Mouse (Mus musculus) forebrain, embryonic 13.5 days (tissue): ENCODE data around the gene Pmf1. TPM values are rescaled to one million over a fixed set of nuclear protein-coding genes. Genes with fewer than 3 reads are reported as not detected.

Experiments
- ATAC-seq: fragments of 200-750 bp; cut with Nextera tagmentation; 2 replicates; pipeline ENCODE4 v1.8.0; 2017
- H3K27ac ChIP-seq: fragments of 300-500 bp; sonication (generic); 2 replicates; pipeline ENCODE4 v1.5.1; 2015; ENCODE audit warnings: inconsistent platforms, mild to moderate bottlenecking, moderate library complexity
- H3K27me3 ChIP-seq: fragments of 300-500 bp; sonication (generic); 2 replicates; pipeline ENCODE4 v1.6.1; 2015; ENCODE audit warnings: mild to moderate bottlenecking, inconsistent platforms
- H3K36me3 ChIP-seq: fragments of 300-500 bp; sonication (generic); 2 replicates; pipeline ENCODE4 v1.6.1; 2015; ENCODE audit warnings: mild to moderate bottlenecking, inconsistent platforms; ENCODE audit not compliant: poor library complexity, severe bottlenecking
- H3K4me1 ChIP-seq: fragments of 300-500 bp; sonication (generic); 2 replicates; pipeline ENCODE4 v1.6.1; 2015; ENCODE audit warnings: inconsistent platforms
- H3K4me2 ChIP-seq: fragments of 300-500 bp; sonication (generic); 2 replicates; pipeline ENCODE4 v1.6.1; 2015; ENCODE audit warnings: inconsistent platforms, mild to moderate bottlenecking, moderate library complexity
- H3K4me3 ChIP-seq: fragments of 300-500 bp; sonication (generic); 2 replicates; pipeline ENCODE4 v1.5.1; 2015; ENCODE audit warnings: mild to moderate bottlenecking, inconsistent platforms
- H3K9ac ChIP-seq: fragments of 300-500 bp; sonication (generic); 2 replicates; pipeline ENCODE4 v1.6.1; 2015; ENCODE audit warnings: mild to moderate bottlenecking, inconsistent platforms
- H3K9me3 ChIP-seq: fragments of 300-500 bp; sonication (generic); replicated peaks from 2 replicates; pipeline ENCODE4 v1.6.1; 2016; ENCODE audit warnings: inconsistent platforms
- WGBS: fragments of 180-500 bp; shearing (Covaris S2); methylation state at CpG from one replicate; pipeline ENCODE4 v1.1.7; 2015; 5-methylcytosine and 5-hydroxymethylcytosine counted together
- polyA plus RNA-seq: library from polyadenylated mRNA; unstranded; fragments of >200 nt; fragmentation: Nextera tagmentation; extraction: Ambion mirVana; gene quantifications from 2 replicates; pipeline ENCODE4 v1.2.1, GENCODE M21; 2015

Pmf1 gene
- 107 TPM in 2 replicates for polyA plus RNA-seq

- Histone ChIP-seq H3K9ac (peak within 1 kb of the TSS; percentile 93), H3K4me2 (peak within 1 kb of the TSS; percentile 65), H3K4me3 (peak within 1 kb of the TSS; percentile 71), H3K36me3 (peaks cover 38% of the 10 kb centered on the region), H3K27me3 (no peaks in the 10 kb centered on the region), H3K9me3 (no peaks in the 10 kb centered on the region), H3K27ac (peak within 1 kb of the TSS; percentile 92), H3K4me1 (peaks cover 30% of the 10 kb centered on the region)
- WGBS: under 1% methylated on average over 54 of the region's 54 CpGs
- peak; percentile 94 for ATAC-seq
Measured at GRCm38 (mm10) chr3:88409741-88410644, at the start of gene Pmf1. TSS of gene Pmf1 (minus strand) at chr3:88410331.

- Histone ChIP-seq H3K27me3 (no peaks in the 10 kb centered on the region; the same call in 1 of the 2 replicates), H3K27ac (peak overlapping the region; percentile 72), H3K9ac (peak overlapping the region; percentile 69), H3K4me1 (peaks cover 43% of the 10 kb centered on the region), H3K4me2 (peak overlapping the region; percentile 66), H3K9me3 (no peaks in the 10 kb centered on the region), H3K4me3 (peak overlapping the region; percentile 48), H3K36me3 (no peaks in the 10 kb centered on the region)
- ATAC-seq: peak; percentile 86
- under 1% methylated on average over 14 of the region's 14 CpGs for WGBS
Measured at GRCm38 (mm10) chr3:88458778-88459219, 48.7 kb upstream of the Pmf1 start.

- no peak for ATAC-seq
- no peaks in the 10 kb centered on the region for H3K9me3 ChIP-seq
- H3K27ac ChIP-seq: no peak overlapping the region
- H3K4me1 ChIP-seq: peaks cover 43% of the 10 kb centered on the region
- no peaks in the 10 kb centered on the region; the same call in 1 of the 2 replicates for H3K27me3 ChIP-seq
- 72% methylated on average over 7 of the region's 7 CpGs for WGBS
- peaks cover 9% of the 10 kb centered on the region; the same call in 1 of the 2 replicates for H3K36me3 ChIP-seq
- peak overlapping the region; percentile 69 for H3K9ac ChIP-seq
- peak overlapping the region; percentile 66 for H3K4me2 ChIP-seq
- peak overlapping the region; percentile 48 for H3K4me3 ChIP-seq
Measured at GRCm38 (mm10) chr3:88456746-88457532, 46.8 kb upstream of the Pmf1 start.

GRCm38 (mm10) chr3:88456313-88456712 is 46.2 kb upstream of the Pmf1 start:
- WGBS: 94% methylated on average over 8 of the region's 8 CpGs
- H3K9ac ChIP-seq: no peak overlapping the region
- H3K4me1 ChIP-seq: peaks cover 40% of the 10 kb centered on the region
- no peak for ATAC-seq
- no peaks in the 10 kb centered on the region for H3K9me3 ChIP-seq
- H3K27ac ChIP-seq: no peak overlapping the region
- no peak overlapping the region for H3K4me2 ChIP-seq
- peaks cover 11% of the 10 kb centered on the region; the same call in 1 of the 2 replicates for H3K36me3 ChIP-seq
- H3K4me3 ChIP-seq: no peak overlapping the region
- no peaks in the 10 kb centered on the region; the same call in 1 of the 2 replicates for H3K27me3 ChIP-seq

GRCm38 (mm10) chr3:88455588-88456264 is 45.6 kb upstream of the Pmf1 start:
- Histone ChIP-seq H3K4me3 (no peak overlapping the region), H3K4me1 (peaks cover 35% of the 10 kb centered on the region), H3K36me3 (peaks cover 17% of the 10 kb centered on the region; the same call in 1 of the 2 replicates), H3K4me2 (no peak overlapping the region), H3K9ac (peak overlapping the region; percentile 43), H3K27me3 (no peaks in the 10 kb centered on the region; the same call in 1 of the 2 replicates), H3K9me3 (no peaks in the 10 kb centered on the region), H3K27ac (no peak overlapping the region)
- no peak for ATAC-seq
- 82% methylated on average over 18 of the region's 18 CpGs for WGBS

GRCm38 (mm10) chr3:88454762-88455587 is 44.8 kb upstream of the Pmf1 start:
- H3K9me3 ChIP-seq: no peaks in the 10 kb centered on the region

GRCm38 (mm10) chr3:88453986-88454385 is 43.9 kb upstream of the Pmf1 start:
- no peak for ATAC-seq
- no peaks in the 10 kb centered on the region for H3K9me3 ChIP-seq
- 81% methylated on average over 8 of the region's 8 CpGs for WGBS
- H3K27me3 ChIP-seq: no peaks in the 10 kb centered on the region
- H3K4me1 ChIP-seq: peaks cover 45% of the 10 kb centered on the region
- H3K4me3 ChIP-seq: no peak overlapping the region
- no peak overlapping the region for H3K27ac ChIP-seq
- no peak overlapping the region for H3K9ac ChIP-seq
- H3K36me3 ChIP-seq: peaks cover 26% of the 10 kb centered on the region
- H3K4me2 ChIP-seq: no peak overlapping the region

More at GRCm38 (mm10) chr3:88454762-88455587, 44.8 kb upstream of the Pmf1 start:
- Histone ChIP-seq H3K9ac (peak overlapping the region; percentile 43), H3K36me3 (peaks cover 20% of the 10 kb centered on the region; the same call in 1 of the 2 replicates), H3K4me3 (no peak overlapping the region), H3K4me1 (peaks cover 40% of the 10 kb centered on the region), H3K4me2 (no peak overlapping the region), H3K27ac (no peak overlapping the region), H3K27me3 (no peaks in the 10 kb centered on the region)
- WGBS: 68% methylated on average over 9 of the region's 9 CpGs
- ATAC-seq: no peak

- 65% methylated on average over 8 of the region's 8 CpGs for WGBS
- H3K27ac ChIP-seq: no peak overlapping the region
- H3K9me3 ChIP-seq: no peaks in the 10 kb centered on the region
- H3K4me3 ChIP-seq: no peak overlapping the region
- no peak overlapping the region for H3K9ac ChIP-seq
- H3K27me3 ChIP-seq: no peaks in the 10 kb centered on the region
- peaks cover 27% of the 10 kb centered on the region for H3K36me3 ChIP-seq
- no peak for ATAC-seq
- peaks cover 39% of the 10 kb centered on the region for H3K4me1 ChIP-seq
- H3K4me2 ChIP-seq: no peak overlapping the region
Measured at GRCm38 (mm10) chr3:88453369-88453768, 43.2 kb upstream of the Pmf1 start.

- 81% methylated on average over 6 of the region's 6 CpGs for WGBS
- H3K4me1 ChIP-seq: peaks cover 32% of the 10 kb centered on the region
Measured at GRCm38 (mm10) chr3:88452716-88453115, 42.6 kb upstream of the Pmf1 start.

GRCm38 (mm10) chr3:88452246-88452645 is 42.1 kb upstream of the Pmf1 start:
- Histone ChIP-seq H3K4me3 (no peak overlapping the region), H3K27ac (no peak overlapping the region), H3K36me3 (peaks cover 38% of the 10 kb centered on the region), H3K4me1 (peaks cover 27% of the 10 kb centered on the region), H3K27me3 (no peaks in the 10 kb centered on the region), H3K4me2 (no peak overlapping the region), H3K9me3 (no peaks in the 10 kb centered on the region), H3K9ac (no peak overlapping the region)
- no peak for ATAC-seq
- 81% methylated on average over 5 of the region's 5 CpGs for WGBS

More at GRCm38 (mm10) chr3:88452716-88453115, 42.6 kb upstream of the Pmf1 start:
- Histone ChIP-seq H3K9ac (no peak overlapping the region), H3K4me3 (no peak overlapping the region), H3K4me2 (no peak overlapping the region), H3K36me3 (peaks cover 34% of the 10 kb centered on the region), H3K27ac (no peak overlapping the region), H3K9me3 (no peaks in the 10 kb centered on the region), H3K27me3 (no peaks in the 10 kb centered on the region)
- ATAC-seq: no peak
